Mouse (Mus musculus) hematopoietic stem cell, adult 5-6 weeks (primary cell): Measurements from ENCODE around the gene Banf1. TPM values are rescaled to one million over a fixed set of nuclear protein-coding genes. Genes with fewer than 3 reads are reported as not detected.

ENCODE experiments used
- ATAC-seq, 2 experiments: fragments of 125-278 bp in 1 of 2; replicated peaks in 1 of 2; 2 replicates each; pipeline ENCODE4 v1.8.0; 2016 to 2017; ENCODE audit warnings: inconsistent platforms in 2 of 2, mild to moderate bottlenecking in 2 of 2, moderate number of reproducible peaks in 2 of 2, low read depth in 1 of 2, moderate TSS enrichment in 1 of 2; ENCODE audit not compliant: low FRiP score in 2 of 2, poor library complexity in 2 of 2, severe bottlenecking in 2 of 2, insufficient read depth in 1 of 2, low TSS enrichment in 1 of 2
- total RNA-seq: library from RNA; stranded (forward); fragments of 172-1452, 232-1000 nt; gene quantifications from 2 replicates; pipeline ENCODE4 v1.2.3, GENCODE M21; 2017

The Banf1 gene
- total RNA-seq, 1 experiment from 2014 or later: 51.5 TPM

- no peak for ATAC-seq
These were observed 21.5 kb downstream of the Banf1 start for GRCm38 (mm10) chr19:5345297-5346131.

- no peak for ATAC-seq
These were observed 25.6 kb downstream of the Banf1 start for GRCm38 (mm10) chr19:5341360-5341759.

DNA sequence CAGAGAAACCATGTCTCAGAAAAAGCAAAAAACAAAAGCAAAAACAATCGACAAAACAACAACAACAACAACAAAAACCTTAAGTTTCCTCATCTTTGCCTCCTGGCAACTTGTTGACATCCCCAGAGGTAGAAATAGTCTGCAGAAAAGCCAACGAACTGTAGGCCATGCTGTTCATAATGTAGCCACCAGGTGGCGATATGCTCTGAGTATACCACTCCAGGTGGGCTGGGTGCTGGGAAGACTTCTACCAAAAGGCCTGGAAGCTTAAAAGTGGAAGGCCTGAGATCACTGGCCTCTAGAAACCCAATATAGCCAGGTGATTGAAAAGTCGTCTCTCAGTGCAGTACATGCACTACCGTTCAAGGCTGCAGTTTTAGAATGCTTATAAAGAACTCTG, 29.0 kb downstream of the Banf1 start:
- peak; percentile 67 to 75 for ATAC-seq

GRCm38 (mm10) chr19:5335441-5335840, 31.5 kb downstream of the Banf1 start, which contains the start of gene Catsper1:
Gene Catsper1 (plus strand): TSS chr19:5335741.
- ATAC-seq: no peak

- no peak for ATAC-seq
These were observed 32.2 kb downstream of the Banf1 start for GRCm38 (mm10) chr19:5334741-5335140.

DNA sequence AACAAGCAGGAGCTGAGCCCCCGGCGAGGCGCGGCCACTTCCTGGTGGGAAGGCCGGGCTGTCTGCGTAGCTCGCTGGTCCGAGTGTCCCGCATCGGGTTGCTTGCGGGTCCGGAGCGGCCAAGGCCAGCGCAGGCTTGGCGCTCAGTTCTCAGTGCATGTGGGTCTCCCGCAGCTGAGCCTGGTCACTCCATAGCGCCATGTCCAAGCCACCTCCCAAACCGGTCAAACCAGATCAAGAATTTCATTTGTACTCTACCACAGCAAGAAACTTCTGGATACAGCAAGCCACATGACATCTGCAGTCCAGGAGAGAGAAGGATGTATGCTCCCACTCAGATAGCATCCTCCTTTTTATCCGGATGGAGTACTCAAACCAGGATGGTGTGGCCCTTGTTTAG, 39.0 kb downstream of the Banf1 start:
- no peak for ATAC-seq

- ATAC-seq: peak in 1 of 2 experiments; percentile 53; a peak in 1 of 4 replicates
These were observed 43.2 kb downstream of the Banf1 start for GRCm38 (mm10) chr19:5323801-5324200.

Other genes with a start within 250 kb of the Banf1 start
- gene Klc2, start 248.6 kb downstream of the Banf1 start, total RNA-seq: 9.8 and 10.1 TPM in 2 replicates
- gene Pacs1, start 94.0 kb downstream of the Banf1 start, total RNA-seq: 17.3 and 23.4 TPM in 2 replicates
- 262 and 325 TPM in 2 replicates for gene Sf3b2, start 71.7 kb downstream of the Banf1 start, total RNA-seq
- not detected in 2 replicates for gene Gal3st3, start 68.8 kb downstream of the Banf1 start, total RNA-seq
- gene Catsper1, start 31.4 kb downstream of the Banf1 start, total RNA-seq: not detected in 2 replicates
- gene Cst6, start 17.6 kb downstream of the Banf1 start, total RNA-seq: 0.45 TPM in 1 of 2 replicates, not detected in the other
- gene Eif1ad, start 427 bp downstream of the Banf1 start, total RNA-seq: 38.1 and 49.7 TPM in 2 replicates
- gene Sart1, start 21.5 kb upstream of the Banf1 start, total RNA-seq: 75.2 and 88.4 TPM in 2 replicates
- gene Tsga10ip, start 35.4 kb upstream of the Banf1 start, total RNA-seq: 0.30 TPM in 1 of 2 replicates, not detected in the other
- gene Drap1, start 57.8 kb upstream of the Banf1 start, total RNA-seq: 107 and 122 TPM in 2 replicates
- 14.3 and 15.6 TPM in 2 replicates for gene AI837181, start 58.0 kb upstream of the Banf1 start, total RNA-seq
- gene Fosl1, start 80.4 kb upstream of the Banf1 start, total RNA-seq: 1.3 and 4.2 TPM in 2 replicates
- gene Ccdc85b, start 90.7 kb upstream of the Banf1 start, total RNA-seq: 2.3 and 4.1 TPM in 2 replicates
- gene Fibp, start 93.4 kb upstream of the Banf1 start, total RNA-seq: 128 and 159 TPM in 2 replicates
- 8.1 and 20.7 TPM in 2 replicates for gene Ctsw, start 101.3 kb upstream of the Banf1 start, total RNA-seq
- gene Efemp2, start 106.8 kb upstream of the Banf1 start, total RNA-seq: 1.2 TPM in 1 of 2 replicates, not detected in the other
- gene Mus81, start 121.2 kb upstream of the Banf1 start, total RNA-seq: 7.9 and 12.0 TPM in 2 replicates
- gene Cfl1, start 123.3 kb upstream of the Banf1 start, total RNA-seq: 878 and 953 TPM in 2 replicates
- 0.69 and 2.8 TPM in 2 replicates for gene 1700020D05Rik, start 136.6 kb upstream of the Banf1 start, total RNA-seq
- 3.2 and 4.4 TPM in 2 replicates for gene Snx32, start 143.4 kb upstream of the Banf1 start, total RNA-seq
- gene Ovol1, start 193.5 kb upstream of the Banf1 start, total RNA-seq: not detected in 2 replicates
- gene Ap5b1, start 200.9 kb upstream of the Banf1 start, total RNA-seq: 6.5 and 6.8 TPM in 2 replicates
- 47.9 and 73.0 TPM in 2 replicates for gene Rnaseh2c, start 234.7 kb upstream of the Banf1 start, total RNA-seq
- gene Kat5, start 243.1 kb upstream of the Banf1 start, total RNA-seq: 67.9 and 88.5 TPM in 2 replicates